Mouse (Mus musculus): Measurements from ENCODE around the gene Pde4d. TPM values are rescaled to one million over a fixed set of nuclear protein-coding genes. Genes with fewer than 3 reads are reported as not detected.
"Not testable (repeated sequence)": the region's sequence is repeated elsewhere in the genome, so short reads cannot be mapped to it uniquely, and the experiment has no call there.

The Pde4d gene
- total RNA-seq, 2 experiments from 2014 or later = 108 to 120 TPM

- DNase-seq (ENCODE audit: extremely low spot score in 1 of 2, low spot score in 2 of 2) = no peak
- intact Hi-C loops (cut with DNase I) = loop anchor here (10.0 kb wide), 1 partner anchor 468 kb away; no protein-coding TSS in a partner anchor
These were observed 197.5 kb downstream of the Pde4d start for GRCm38 (mm10) chr13:108647239-108647638.

GRCm38 (mm10) chr13:108654026-108654723 lies 204.4 kb downstream of the Pde4d start:
- no peak for DNase-seq (ENCODE audit: extremely low spot score in 1 of 2, low spot score in 2 of 2)
- intact Hi-C loops (cut with DNase I) = no loop called here

GRCm38 (mm10) chr13:108666579-108666978 lies 216.8 kb downstream of the Pde4d start:
- intact Hi-C loops (cut with DNase I) = no loop called here
- no peak for DNase-seq (ENCODE audit: extremely low spot score in 1 of 2, low spot score in 2 of 2)

- intact Hi-C loops (cut with DNase I) = no loop called here
- DNase-seq (ENCODE audit: extremely low spot score in 1 of 2, low spot score in 2 of 2) = no peak
These were observed 217.3 kb downstream of the Pde4d start for GRCm38 (mm10) chr13:108667077-108667476.

- intact Hi-C loops (cut with DNase I) = no loop called here
These were observed 227.3 kb downstream of the Pde4d start for GRCm38 (mm10) chr13:108677056-108677455.

GRCm38 (mm10) chr13:108683018-108683417 lies 233.3 kb downstream of the Pde4d start:
- intact Hi-C loops (cut with DNase I) = no loop called here
- no peak for DNase-seq (ENCODE audit: extremely low spot score in 1 of 2, low spot score in 2 of 2)

More at GRCm38 (mm10) chr13:108677056-108677455, 227.3 kb downstream of the Pde4d start:
- no peak for DNase-seq (ENCODE audit: extremely low spot score in 1 of 2, low spot score in 2 of 2)

GRCm38 (mm10) chr13:108685817-108686216 lies 236.1 kb downstream of the Pde4d start:
- peak in 1 of 2 experiments; percentile 19 for DNase-seq (ENCODE audit: extremely low spot score in 1 of 2, low spot score in 2 of 2)
- intact Hi-C loops (cut with DNase I) = no loop called here

GRCm38 (mm10) chr13:108686262-108686661 lies 236.5 kb downstream of the Pde4d start:
- intact Hi-C loops (cut with DNase I) = no loop called here
- no peak for DNase-seq (ENCODE audit: extremely low spot score in 1 of 2, low spot score in 2 of 2)

- no peak for DNase-seq (ENCODE audit: extremely low spot score in 1 of 2, low spot score in 2 of 2)
- intact Hi-C loops (cut with DNase I) = no loop called here
These were observed 237.1 kb downstream of the Pde4d start for GRCm38 (mm10) chr13:108686807-108687206.

GRCm38 (mm10) chr13:108692883-108693550 lies 243.3 kb downstream of the Pde4d start:
- intact Hi-C loops (cut with DNase I) = no loop called here
- peak in 1 of 2 experiments; percentile 13 for DNase-seq (ENCODE audit: extremely low spot score in 1 of 2, low spot score in 2 of 2)

GRCm38 (mm10) chr13:108705441-108705840 lies 255.7 kb downstream of the Pde4d start:
- DNase-seq (ENCODE audit: extremely low spot score in 1 of 2, low spot score in 2 of 2) = no peak
- intact Hi-C loops (cut with DNase I) = no loop called here

GRCm38 (mm10) chr13:108714032-108714431 lies 264.3 kb downstream of the Pde4d start:
- intact Hi-C loops (cut with DNase I) = no loop called here
- no peak for DNase-seq (ENCODE audit: extremely low spot score in 1 of 2, low spot score in 2 of 2)

GRCm38 (mm10) chr13:108715029-108715428 lies 265.3 kb downstream of the Pde4d start:
- DNase-seq (ENCODE audit: extremely low spot score in 1 of 2, low spot score in 2 of 2) = no peak
- intact Hi-C loops (cut with DNase I) = no loop called here

- peak in 1 of 2 experiments; percentile 35 for DNase-seq (ENCODE audit: extremely low spot score in 1 of 2, low spot score in 2 of 2)
- intact Hi-C loops (cut with DNase I) = no loop called here
These were observed 272.5 kb downstream of the Pde4d start for GRCm38 (mm10) chr13:108722234-108722633.

- DNase-seq (ENCODE audit: extremely low spot score in 1 of 2, low spot score in 2 of 2); intact Hi-C loops (cut with DNase I): not testable (repeated sequence)
These were observed 284.6 kb downstream of the Pde4d start for GRCm38 (mm10) chr13:108734356-108734755.

- no peak for DNase-seq (ENCODE audit: extremely low spot score in 1 of 2, low spot score in 2 of 2)
- intact Hi-C loops (cut with DNase I) = no loop called here
These were observed 301.6 kb downstream of the Pde4d start for GRCm38 (mm10) chr13:108751155-108751840.

- intact Hi-C loops (cut with DNase I) = no loop called here
These were observed 307.7 kb downstream of the Pde4d start for GRCm38 (mm10) chr13:108757477-108757876.

GRCm38 (mm10) chr13:108758331-108758730 lies 308.6 kb downstream of the Pde4d start:
- intact Hi-C loops (cut with DNase I) = no loop called here
- DNase-seq (ENCODE audit: extremely low spot score in 1 of 2, low spot score in 2 of 2) = no peak

More at GRCm38 (mm10) chr13:108757477-108757876, 307.7 kb downstream of the Pde4d start:
- DNase-seq (ENCODE audit: extremely low spot score in 1 of 2, low spot score in 2 of 2) = no peak

GRCm38 (mm10) chr13:108759140-108759539 lies 309.4 kb downstream of the Pde4d start:
- no peak for DNase-seq (ENCODE audit: extremely low spot score in 1 of 2, low spot score in 2 of 2)
- intact Hi-C loops (cut with DNase I) = no loop called here

GRCm38 (mm10) chr13:108763295-108763694 lies 313.5 kb downstream of the Pde4d start:
- DNase-seq (ENCODE audit: extremely low spot score in 1 of 2, low spot score in 2 of 2) = no peak
- intact Hi-C loops (cut with DNase I) = no loop called here

All from left cerebral cortex, postnatal 10 days (tissue).